Mouse (Mus musculus) spleen, adult 2 months (tissue): Measurements from ENCODE around the gene Impdh1.

Experiments
- CTCF ChIP-seq: fragments of 200-500 bp; IDR thresholded peaks from 2 replicates; pipeline ENCODE4 v1.5.1; 2011; ENCODE audit warnings: mild to moderate bottlenecking, inconsistent platforms; ENCODE audit not compliant: insufficient read depth, insufficient read length, insufficient replicate concordance; ENCODE audit errors: extremely low read depth
- POLR2A ChIP-seq: fragments of 200-500 bp; IDR thresholded peaks from 2 replicates; pipeline ENCODE4 v1.6.1; 2011; ENCODE audit warnings: low read depth, low read length, inconsistent platforms

DNA sequence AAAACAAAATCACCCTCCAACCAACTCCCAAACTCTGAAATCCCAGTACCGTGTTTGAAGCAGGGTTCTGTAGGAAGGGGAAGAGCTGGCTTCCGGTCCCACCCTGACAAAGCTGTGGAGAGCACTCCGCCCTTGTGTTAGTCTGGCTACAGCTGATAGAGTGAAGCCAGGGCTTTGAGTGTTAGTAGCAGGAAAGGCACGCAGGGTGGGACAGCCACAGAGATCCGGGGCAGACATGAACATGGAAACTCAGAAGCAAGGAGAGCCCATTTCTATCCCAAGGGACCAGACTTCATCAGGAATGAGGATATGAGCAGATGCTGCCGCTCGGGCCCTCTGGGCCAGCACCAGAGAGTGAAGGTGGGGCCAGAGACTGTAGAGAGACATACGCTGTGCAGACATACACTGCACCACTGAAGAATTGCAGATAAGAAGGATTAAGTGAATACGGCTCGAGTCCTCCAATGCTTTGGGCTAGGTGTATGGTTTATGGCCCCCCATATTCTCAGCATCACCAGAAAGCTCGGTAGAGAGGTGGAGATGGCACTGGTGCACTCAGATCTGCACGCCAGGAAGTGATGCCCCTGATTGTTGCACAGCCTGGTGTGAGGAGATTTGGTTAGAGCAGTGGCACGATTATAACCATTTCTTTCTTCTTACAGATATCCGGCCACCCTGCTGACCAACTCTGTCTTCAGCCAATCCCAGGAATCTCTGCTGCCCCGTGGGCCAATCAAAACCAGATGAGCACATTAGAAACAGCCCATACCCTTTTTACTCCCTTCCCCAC is 22.0 kb downstream of the Impdh1 start:
- no peak for TF ChIP-seq CTCF
- TF ChIP-seq POLR2A = no peak
